In the genomic region with DNA sequence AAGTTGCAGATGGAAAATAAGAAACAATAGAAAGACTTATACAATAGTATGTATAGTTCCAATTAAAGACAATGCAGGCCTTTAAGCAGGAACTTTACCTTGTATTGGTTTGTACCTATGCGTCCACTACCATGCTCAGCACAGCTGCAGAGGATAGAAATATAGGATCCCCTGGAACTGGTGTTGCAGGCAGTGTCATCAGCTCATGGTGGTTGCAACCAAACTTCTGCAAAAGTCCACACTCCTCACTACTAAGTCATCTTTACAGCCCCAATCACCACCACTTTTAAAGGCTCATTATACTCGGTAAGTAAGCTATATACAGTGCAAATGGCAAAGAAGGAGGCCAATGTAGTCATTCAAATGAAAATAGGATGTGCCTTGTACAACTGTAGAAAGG, we compare ENCODE assay signal across 19 mouse cellular contexts. TPM values are rescaled to one million over a fixed set of nuclear protein-coding genes. Genes with fewer than 3 reads are reported as not detected.
DNase-seq lines count a peak whose midpoint lies in the region; ATAC-seq and TF ChIP-seq lines count a peak whose summit lies in the region.
"Had no signal": no experiment of that assay in that cellular context is flagged by ENCODE, and none has a peak within 500 bp of the region (broad histone marks: within the 10 kb centered on the region; RNA-seq: fewer than 3 reads in every experiment).

No protein-coding gene starts in this region.

- H3K4me3 ChIP-seq in MEL (ENCODE audit: control insufficient read depth in 1 of 2, insufficient read depth in 1 of 2, low read depth in 2 of 2, low read length in 2 of 2) (peak overlapping the region in 1 of 2 experiments; percentile 37; a peak in 2 of 4 replicates), myocyte (no peak overlapping the region)
- H3K4me3 ChIP-seq in forebrain, embryonic 16.5 days (replicated peaks; ENCODE audit: low read length): no peak overlapping the region
- H3K4me3 ChIP-seq: embryonic facial prominence, embryonic 10.5 days; embryonic facial prominence, embryonic 12.5 days; forebrain, embryonic 13.5 days; forebrain, embryonic 15.5 days had no signal

- no peaks in the 10 kb centered on the region for H3K9me3 ChIP-seq in MEL (replicated peaks; ENCODE audit: insufficient read depth, low read length)
- no peaks in the 10 kb centered on the region for H3K9me3 ChIP-seq in forebrain, embryonic 16.5 days (ENCODE audit: control insufficient read depth, low read length)
- H3K9me3 ChIP-seq: embryonic facial prominence, embryonic 10.5 days; embryonic facial prominence, embryonic 12.5 days; forebrain, embryonic 13.5 days; forebrain, embryonic 15.5 days; G1E had no signal

- no peak for TF ChIP-seq CTCF in MEL (IDR thresholded peaks at IDR 0.05 in 2 of 3, conservative IDR thresholded peaks at IDR 0.05 in 1 of 3; ENCODE audit: control insufficient read depth in 1 of 3, insufficient read depth in 1 of 3, low read depth in 2 of 3, low read length in 3 of 3, poor library complexity in 1 of 3, severe bottlenecking in 1 of 3)

- 82% methylated on average over 2 of the region's 2 CpGs for WGBS in forebrain, embryonic 16.5 days

- ATAC-seq in megakaryocyte, adult 5-6 weeks (ENCODE audit: poor library complexity, severe bottlenecking): peak; percentile 40; the same call in 1 of the 2 replicates
- no peak for ATAC-seq in forebrain, embryonic 16.5 days
- ATAC-seq: forebrain, embryonic 13.5 days; forebrain, embryonic 15.5 days had no signal

- H3ac ChIP-seq in myocyte (ENCODE audit: control insufficient read depth, insufficient read length): no peak overlapping the region

- H3K36me3 ChIP-seq in MEL (ENCODE audit: control insufficient read depth in 1 of 2, insufficient read depth in 2 of 2, low read length in 2 of 2) (peaks cover 43 to 78% of the 10 kb centered on the region in 2 experiments), myocyte (ENCODE audit: control insufficient read depth, insufficient read depth) (peaks cover 6% of the 10 kb centered on the region)
- no peaks in the 10 kb centered on the region; the same call in 1 of the 2 replicates for H3K36me3 ChIP-seq in forebrain, embryonic 16.5 days (ENCODE audit: control insufficient read depth, insufficient read depth)
- H3K36me3 ChIP-seq: embryonic facial prominence, embryonic 12.5 days; forebrain, embryonic 15.5 days had no signal

- H3K27me3 ChIP-seq in MEL (ENCODE audit: control insufficient read depth in 1 of 2, insufficient read depth in 2 of 2, low read length in 2 of 2) (no peaks in the 10 kb centered on the region), myocyte (ENCODE audit: control insufficient read depth, insufficient read depth, insufficient read length) (no peaks in the 10 kb centered on the region)
- no peaks in the 10 kb centered on the region for H3K27me3 ChIP-seq in forebrain, embryonic 16.5 days (replicated peaks; ENCODE audit: control insufficient read depth, insufficient read depth, low read length)
- H3K27me3 ChIP-seq: embryonic facial prominence, embryonic 12.5 days; forebrain, embryonic 13.5 days; forebrain, embryonic 15.5 days had no signal

- no peak overlapping the region for H3K9ac ChIP-seq in MEL (ENCODE audit: control insufficient read depth, low read depth, low read length, poor library complexity, severe bottlenecking)
- H3K9ac ChIP-seq in forebrain, embryonic 16.5 days (replicated peaks; ENCODE audit: low read depth, low read length): no peak overlapping the region
- H3K9ac ChIP-seq: embryonic facial prominence, embryonic 12.5 days; forebrain, embryonic 13.5 days; forebrain, embryonic 15.5 days had no signal

- DNase-seq in MEL (ENCODE audit: low read depth, low spot score): peak; percentile 60
- DNase-seq in left cerebral cortex, adult 9 months (ENCODE audit: low spot score in 2 of 2): no peak
- no peak for DNase-seq in kidney, postnatal 25 days
- DNase-seq: adrenal gland, adult 8-10 months; adrenal gland, postnatal 14 days; adrenal gland, postnatal 36 days; cerebellum, adult 11-12 months; cerebellum, adult 2 months; cerebellum, adult 9-10 months; cerebellum, postnatal 10 days; cerebellum, postnatal 25 days had no signal

- H3K4me2 ChIP-seq in myocyte (ENCODE audit: low read depth): no peak overlapping the region
- no peak overlapping the region for H3K4me2 ChIP-seq in forebrain, embryonic 16.5 days (ENCODE audit: low read length)
- H3K4me2 ChIP-seq: embryonic facial prominence, embryonic 12.5 days; forebrain, embryonic 13.5 days; forebrain, embryonic 15.5 days had no signal

- peak overlapping the region; percentile 57; the same call in 1 of the 2 replicates for H3K27ac ChIP-seq in MEL (ENCODE audit: control insufficient read depth, low read depth, low read length)
- no peak overlapping the region for H3K27ac ChIP-seq in forebrain, embryonic 16.5 days (ENCODE audit: low read length)
- H3K27ac ChIP-seq: embryonic facial prominence, embryonic 10.5 days; embryonic facial prominence, embryonic 12.5 days; forebrain, embryonic 13.5 days; forebrain, embryonic 15.5 days had no signal

- TF ChIP-seq POLR2A in MEL (IDR thresholded peaks at IDR 0.05; ENCODE audit: control insufficient read depth in 1 of 2, insufficient read depth in 1 of 2, low read depth in 1 of 2, low read length in 2 of 2, poor library complexity in 1 of 2): no peak
- TF ChIP-seq POLR2A in myocyte (IDR thresholded peaks at IDR 0.05; ENCODE audit: insufficient read length, low read depth): no peak

- no peak; a peak in 1 of 4 replicates for TF ChIP-seq EP300 in MEL (IDR thresholded peaks at IDR 0.05; ENCODE audit: low read depth in 1 of 2, low read length in 2 of 2)

- peaks cover 28 to 54% of the 10 kb centered on the region in 2 experiments for H3K4me1 ChIP-seq in MEL (ENCODE audit: control insufficient read depth in 1 of 2, insufficient read depth in 2 of 2, low read length in 2 of 2)
- H3K4me1 ChIP-seq in forebrain, embryonic 16.5 days (replicated peaks; ENCODE audit: control insufficient read depth, insufficient read depth, low read length): peaks cover 15% of the 10 kb centered on the region
- H3K4me1 ChIP-seq: embryonic facial prominence, embryonic 10.5 days had no signal

- TF ChIP-seq RAD21 in MEL (IDR thresholded peaks at IDR 0.05; ENCODE audit: low read depth, low read length): no peak

- peaks cover 85% of the 10 kb centered on the region for H3K79me2 ChIP-seq in MEL (ENCODE audit: control insufficient read depth, insufficient read depth, low read length, poor library complexity)
- H3K79me2 ChIP-seq in myocyte (ENCODE audit: control insufficient read depth, insufficient read depth): peaks cover 100% of the 10 kb centered on the region

TF ChIP-seq in MEL, 35 proteins besides CTCF, POLR2A, EP300 and RAD21 (continues in another document):
- TF ChIP-seq NRF1 (IDR thresholded peaks at IDR 0.05; ENCODE audit: insufficient read depth, low read depth, low read length, poor library complexity, severe bottlenecking) (no peak), JUND (IDR thresholded peaks at IDR 0.05; ENCODE audit: low read depth, low read length) (no peak), USF2 (IDR thresholded peaks at IDR 0.05; ENCODE audit: borderline replicate concordance in 1 of 2, insufficient read depth in 1 of 2, low read depth in 1 of 2, low read length in 2 of 2) (no peak), BHLHE40 (IDR thresholded peaks at IDR 0.05; ENCODE audit: borderline replicate concordance, low read depth, low read length) (no peak), TAL1 (IDR thresholded peaks at IDR 0.05; ENCODE audit: low read length) (no peak), SIN3A (IDR thresholded peaks at IDR 0.05; ENCODE audit: low read length) (no peak), ETS1 (IDR thresholded peaks at IDR 0.05; ENCODE audit: low read depth, low read length) (no peak), MEF2A (IDR thresholded peaks at IDR 0.05; ENCODE audit: extremely low read depth, insufficient replicate concordance, low read depth, low read length, poor library complexity, severe bottlenecking) (no peak), ZC3H11A (IDR thresholded peaks at IDR 0.05; ENCODE audit: low read depth, low read length) (no peak), MAFK (IDR thresholded peaks at IDR 0.05; ENCODE audit: borderline replicate concordance, low read depth, low read length) (no peak), GABPA (IDR thresholded peaks at IDR 0.05; ENCODE audit: low read depth, low read length) (no peak), ZNF384 (IDR thresholded peaks at IDR 0.05; ENCODE audit: low read depth, low read length) (no peak), MAZ (IDR thresholded peaks at IDR 0.05; ENCODE audit: low read depth, low read length) (no peak)

TF ChIP-seq in myocyte, 11 proteins besides CTCF, POLR2A, EP300 and RAD21:
- TF ChIP-seq E2F4 (IDR thresholded peaks at IDR 0.05; ENCODE audit: insufficient read depth) (no peak), REST (IDR thresholded peaks at IDR 0.05; ENCODE audit: insufficient read depth, insufficient read length) (no peak), MAX (IDR thresholded peaks at IDR 0.05; ENCODE audit: low read depth) (no peak), USF1 (IDR thresholded peaks at IDR 0.05; ENCODE audit: low read depth) (no peak), CEBPB (IDR thresholded peaks at IDR 0.05; ENCODE audit: insufficient read depth, poor library complexity, severe bottlenecking) (peak; percentile 91)

RNA-seq across cellular contexts. Expression of gene Gpbp1, which starts 12.2 kb away (rescaled TPM):
- 58.2 and 60.9 TPM in 2 replicates for total RNA-seq in MEL (2012; rRNA removed)
- polyA plus RNA-seq in MEL (2012; ENCODE audit: insufficient read depth in 1 of 2, insufficient read length in 2 of 2, low read depth in 1 of 2, low replicate concordance in 2 of 2, missing spikeins in 1 of 2): 100 to 1,000 TPM in 1 of 2 experiments, 10 to 100 TPM in 1; 76.3 to 648 TPM
- 92.4 and 96.8 TPM in 2 replicates for total RNA-seq in megakaryocyte, adult 5-6 weeks (2015)
- 136 and 150 TPM in 2 replicates for total RNA-seq in megakaryocyte, adult 5-6 weeks (2017)
- 20.3 TPM for polyA plus RNA-seq in myocyte (2012; fragmentation: generic; extraction: Trizol)
- 107 and 122 TPM in 2 replicates for polyA plus RNA-seq in forebrain, embryonic 16.5 days (2015; fragmentation: Nextera tagmentation; extraction: Ambion mirVana)
